Mouse (Mus musculus): ENCODE results near the gene Mlh1.

Gene Mlh1

GRCm38 (mm10) chr9:111285676-111286075, 14.1 kb upstream of the Mlh1 start:
- DNase-seq (ENCODE audit: low spot score), result no peak

- no peak for DNase-seq (ENCODE audit: low spot score)
Observed at GRCm38 (mm10) chr9:111285061-111285460, 13.5 kb upstream of the Mlh1 start.

GRCm38 (mm10) chr9:111275156-111275555, 3.6 kb upstream of the Mlh1 start:
- DNase-seq (ENCODE audit: low spot score), result peak; percentile 27

GRCm38 (mm10) chr9:111273958-111274357, 2.4 kb upstream of the Mlh1 start:
- no peak for DNase-seq (ENCODE audit: low spot score)

GRCm38 (mm10) chr9:111272996-111273785, 1.6 kb upstream of the Mlh1 start:
- peak; percentile 26 for DNase-seq (ENCODE audit: low spot score)

- DNase-seq (ENCODE audit: low spot score), result no peak
Observed at GRCm38 (mm10) chr9:111272356-111272755, 765 bp upstream of the Mlh1 start.

GRCm38 (mm10) chr9:111271056-111271433, 546 bp downstream of the Mlh1 start:
- no peak for DNase-seq (ENCODE audit: low spot score)

- no peak for DNase-seq (ENCODE audit: low spot score)
Observed at GRCm38 (mm10) chr9:111270606-111271005, 985 bp downstream of the Mlh1 start.

- no peak for DNase-seq (ENCODE audit: low spot score)
Observed at GRCm38 (mm10) chr9:111267998-111268397, 3.6 kb downstream of the Mlh1 start.

GRCm38 (mm10) chr9:111261356-111261755, 10.2 kb downstream of the Mlh1 start:
- no peak for DNase-seq (ENCODE audit: low spot score)

GRCm38 (mm10) chr9:111260360-111260985, 11.1 kb downstream of the Mlh1 start:
- no peak for DNase-seq (ENCODE audit: low spot score)

GRCm38 (mm10) chr9:111252161-111252869, 19.3 kb downstream of the Mlh1 start:
- DNase-seq (ENCODE audit: low spot score), result no peak

- DNase-seq (ENCODE audit: low spot score), result no peak
Observed at GRCm38 (mm10) chr9:111247682-111248246, 23.8 kb downstream of the Mlh1 start.

- DNase-seq (ENCODE audit: low spot score), result no peak
Observed at GRCm38 (mm10) chr9:111245546-111245945, 26.0 kb downstream of the Mlh1 start.

GRCm38 (mm10) chr9:111243384-111243783, 28.2 kb downstream of the Mlh1 start:
- DNase-seq (ENCODE audit: low spot score), result no peak

GRCm38 (mm10) chr9:111239821-111240220, 31.8 kb downstream of the Mlh1 start:
- DNase-seq (ENCODE audit: low spot score), result no peak

- DNase-seq (ENCODE audit: low spot score), result no peak
Observed at GRCm38 (mm10) chr9:111237726-111238125, 33.9 kb downstream of the Mlh1 start.

GRCm38 (mm10) chr9:111234701-111235100, 36.9 kb downstream of the Mlh1 start:
- no peak for DNase-seq (ENCODE audit: low spot score)

GRCm38 (mm10) chr9:111228446-111228845, 43.1 kb downstream of the Mlh1 start:
- no peak for DNase-seq (ENCODE audit: low spot score)

GRCm38 (mm10) chr9:111223406-111223805, 48.2 kb downstream of the Mlh1 start:
- no peak for DNase-seq (ENCODE audit: low spot score)

- no peak for DNase-seq (ENCODE audit: low spot score)
Observed at GRCm38 (mm10) chr9:111221580-111221979, 50.0 kb downstream of the Mlh1 start.

GRCm38 (mm10) chr9:111220551-111221080, 51.0 kb downstream of the Mlh1 start:
- DNase-seq (ENCODE audit: low spot score), result no peak

Data from T-cell, adult 2 months (primary cell).